Comparison of ENCODE assay signal across 31 mouse cellular contexts in the genomic region with DNA sequence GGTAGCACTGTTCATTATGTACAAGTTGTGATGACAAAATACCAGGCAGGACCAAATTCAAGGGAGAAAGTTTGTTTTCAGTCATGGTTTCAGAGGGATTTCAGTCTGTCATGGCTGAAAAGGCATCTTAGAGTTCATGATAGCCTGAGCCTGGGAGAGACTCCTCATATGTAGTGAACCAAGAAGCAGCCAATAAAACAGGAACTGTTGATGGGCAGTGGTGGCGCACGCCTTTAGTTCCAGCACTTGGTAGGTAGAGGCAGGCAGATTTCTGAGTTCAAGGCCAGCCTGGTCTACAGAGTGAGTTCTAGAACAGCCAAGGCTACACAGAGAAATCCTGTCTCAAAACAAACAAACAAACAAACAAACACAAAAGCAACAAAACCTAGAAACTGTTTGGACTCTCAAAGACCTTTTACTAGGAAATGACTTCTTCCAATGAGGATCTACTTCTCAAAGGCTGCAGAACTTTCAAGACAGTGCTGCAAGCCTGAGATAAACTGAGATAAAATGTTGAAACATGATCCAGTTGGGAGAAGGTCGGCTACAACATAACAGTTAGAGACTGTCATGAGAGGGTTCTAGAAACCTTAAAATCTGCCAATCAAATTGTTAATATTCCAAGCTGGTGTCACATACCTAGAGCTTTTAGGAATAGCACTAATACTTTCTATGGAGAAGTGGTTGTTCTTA.
"Had no signal": no experiment of that assay in that cellular context is flagged by ENCODE, and none has a peak within 500 bp of the region (broad histone marks: within the 10 kb centered on the region; RNA-seq: fewer than 3 reads in every experiment).

No protein-coding gene starts in this region.

- H3K4me1 ChIP-seq: limb, embryonic 10.5 days; limb, embryonic 12.5 days; limb, embryonic 13.5 days; limb, embryonic 15.5 days; liver, embryonic 13.5 days; liver, embryonic 15.5 days; midbrain, embryonic 12.5 days; midbrain, embryonic 13.5 days; midbrain, embryonic 15.5 days; neural tube, embryonic 12.5 days had no signal

- H3K9ac ChIP-seq: limb, embryonic 12.5 days; limb, embryonic 13.5 days; limb, embryonic 15.5 days; liver, embryonic 12.5 days; liver, embryonic 13.5 days; liver, embryonic 15.5 days; liver, postnatal 0 days; lung, embryonic 14.5 days; lung, embryonic 15.5 days; midbrain, embryonic 12.5 days; midbrain, embryonic 13.5 days; midbrain, embryonic 15.5 days; neural tube, embryonic 12.5 days had no signal

- H3K4me3 ChIP-seq: left cerebral cortex, adult 2 months; limb, embryonic 10.5 days; limb, embryonic 12.5 days; limb, embryonic 13.5 days; limb, embryonic 15.5 days; liver, embryonic 12.5 days; liver, embryonic 13.5 days; liver, embryonic 15.5 days; lung, embryonic 15.5 days; megakaryocyte, embryonic 14.5 days; midbrain, embryonic 10.5 days; midbrain, embryonic 12.5 days; midbrain, embryonic 13.5 days; midbrain, embryonic 15.5 days; myocyte; neural tube, embryonic 12.5 days had no signal

- H3K27me3 ChIP-seq: limb, embryonic 12.5 days; limb, embryonic 13.5 days; limb, embryonic 15.5 days; liver, embryonic 12.5 days; liver, embryonic 13.5 days; liver, embryonic 15.5 days; lung, embryonic 15.5 days; megakaryocyte, embryonic 14.5 days; midbrain, embryonic 12.5 days; midbrain, embryonic 13.5 days; midbrain, embryonic 15.5 days; neural tube, embryonic 12.5 days had no signal

- ATAC-seq: liver, embryonic 12.5 days; liver, postnatal 0 days; lung, postnatal 0 days; midbrain, embryonic 13.5 days; midbrain, embryonic 15.5 days; midbrain, embryonic 16.5 days had no signal

- H3K36me3 ChIP-seq: limb, embryonic 10.5 days; limb, embryonic 12.5 days; limb, embryonic 13.5 days; limb, embryonic 15.5 days; liver, embryonic 12.5 days; liver, embryonic 13.5 days; liver, embryonic 15.5 days; lung, embryonic 15.5 days; midbrain, embryonic 10.5 days; midbrain, embryonic 12.5 days; midbrain, embryonic 13.5 days; midbrain, embryonic 15.5 days; neural tube, embryonic 12.5 days had no signal

- H3K27ac ChIP-seq: left cerebral cortex, adult 2 months; limb, embryonic 10.5 days; limb, embryonic 12.5 days; limb, embryonic 13.5 days; limb, embryonic 15.5 days; liver, embryonic 12.5 days; liver, embryonic 13.5 days; liver, embryonic 15.5 days; lung, embryonic 15.5 days; macrophage; midbrain, embryonic 10.5 days; midbrain, embryonic 12.5 days; midbrain, embryonic 13.5 days; midbrain, embryonic 15.5 days; neural tube, embryonic 12.5 days had no signal

- DNase-seq: left cerebral cortex, postnatal 4 days; liver, embryonic 13.5 days; liver, postnatal 0 days; lung, adult 18-20 months; lung, adult 2 months; lung, embryonic 14.5 days; lung, postnatal 10 days; lung, postnatal 14 days; lung, postnatal 36 days; lung, postnatal 4 days; midbrain, embryonic 14.5 days had no signal

- H3K4me2 ChIP-seq: limb, embryonic 12.5 days; limb, embryonic 13.5 days; limb, embryonic 15.5 days; liver, embryonic 11.5 days; liver, embryonic 12.5 days; liver, embryonic 13.5 days; liver, embryonic 15.5 days; lung, embryonic 14.5 days; lung, embryonic 15.5 days; midbrain, embryonic 11.5 days; midbrain, embryonic 12.5 days; midbrain, embryonic 13.5 days; midbrain, embryonic 15.5 days; neural tube, embryonic 12.5 days had no signal

- H3K9me3 ChIP-seq: limb, embryonic 10.5 days; limb, embryonic 12.5 days; limb, embryonic 13.5 days; limb, embryonic 15.5 days; liver, embryonic 12.5 days; liver, embryonic 13.5 days; liver, embryonic 15.5 days; lung, embryonic 15.5 days; megakaryocyte, embryonic 14.5 days; midbrain, embryonic 10.5 days; midbrain, embryonic 12.5 days; midbrain, embryonic 13.5 days; midbrain, embryonic 15.5 days; neural tube, embryonic 12.5 days had no signal
